Mouse (Mus musculus): ENCODE measurements around the gene Gm11549. TPM values are rescaled to one million over a fixed set of nuclear protein-coding genes. Genes with fewer than 3 reads are reported as not detected.

Gm11549 gene
- polyA plus RNA-seq, 1 experiment from 2014 or later = 0.33 TPM

- Histone ChIP-seq H3K4me1 (replicated peaks) (peaks cover 3% of the 10 kb centered on the region; the same call in 1 of the 2 replicates), H3K4me2 (replicated peaks) (no peak overlapping the region), H3K4me3 (replicated peaks) (no peak overlapping the region), H3K27me3 (replicated peaks) (no peaks in the 10 kb centered on the region), H3K27ac (no peak overlapping the region), H3K36me3 (no peaks in the 10 kb centered on the region), H3K9ac (no peak overlapping the region), H3K9me3 (no peaks in the 10 kb centered on the region)
- 81% methylated on average over 4 of the region's 4 CpGs for WGBS
- ATAC-seq = no peak
Measured at GRCm38 (mm10) chr3:36537701-36538470, 16.3 kb upstream of the Gm11549 start.

DNA sequence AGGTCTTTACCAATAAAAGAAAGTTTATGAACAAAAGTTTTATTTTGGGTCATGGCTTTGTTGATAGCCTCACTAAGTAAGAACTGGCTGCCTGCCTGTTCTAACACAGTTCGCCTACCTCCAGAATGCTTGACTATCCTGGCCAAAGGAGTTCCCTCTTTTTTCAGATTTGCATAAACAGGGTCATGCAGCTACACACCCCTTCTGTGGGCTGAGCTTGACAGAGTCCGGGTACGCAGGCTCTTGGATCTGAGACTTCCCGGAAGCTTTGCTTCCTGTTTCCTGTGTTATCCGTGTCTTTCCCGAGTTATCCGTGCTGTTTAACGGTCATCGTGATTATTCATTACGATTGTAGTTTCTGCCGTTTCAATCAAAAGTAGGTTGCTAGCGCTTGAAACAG is 14.4 kb upstream of the Gm11549 start:
- H3K4me2 ChIP-seq (replicated peaks) = no peak overlapping the region
- no peak for ATAC-seq
- no peaks in the 10 kb centered on the region for H3K36me3 ChIP-seq
- H3K27me3 ChIP-seq (replicated peaks) = no peaks in the 10 kb centered on the region
- no peak overlapping the region for H3K27ac ChIP-seq
- WGBS = 91% methylated on average over 12 of the region's 12 CpGs
- peaks cover 9% of the 10 kb centered on the region; the same call in 1 of the 2 replicates for H3K4me1 ChIP-seq (replicated peaks)
- no peak overlapping the region for H3K4me3 ChIP-seq (replicated peaks)
- no peaks in the 10 kb centered on the region for H3K9me3 ChIP-seq
- H3K9ac ChIP-seq = no peak overlapping the region

GRCm38 (mm10) chr3:36533201-36533672 is 11.6 kb upstream of the Gm11549 start:
- H3K27ac ChIP-seq = peak overlapping the region; percentile 53
- H3K9ac ChIP-seq = no peak overlapping the region
- H3K4me1 ChIP-seq (replicated peaks) = peaks cover 9% of the 10 kb centered on the region; the same call in 1 of the 2 replicates
- H3K36me3 ChIP-seq = no peaks in the 10 kb centered on the region
- no peaks in the 10 kb centered on the region for H3K27me3 ChIP-seq (replicated peaks)
- H3K9me3 ChIP-seq = no peaks in the 10 kb centered on the region
- no peak overlapping the region for H3K4me3 ChIP-seq (replicated peaks)
- peak overlapping the region; percentile 75 for H3K4me2 ChIP-seq (replicated peaks)
- 2% methylated on average over 1 of the region's 1 CpGs for WGBS
- ATAC-seq = peak; percentile 90

GRCm38 (mm10) chr3:36532738-36533137 is 11.1 kb upstream of the Gm11549 start:
- Histone ChIP-seq H3K27ac (peak overlapping the region; percentile 53), H3K27me3 (replicated peaks) (no peaks in the 10 kb centered on the region), H3K36me3 (no peaks in the 10 kb centered on the region), H3K9ac (no peak overlapping the region), H3K4me1 (replicated peaks) (peaks cover 9% of the 10 kb centered on the region; the same call in 1 of the 2 replicates), H3K4me2 (replicated peaks) (peak overlapping the region; percentile 75), H3K4me3 (replicated peaks) (no peak overlapping the region), H3K9me3 (no peaks in the 10 kb centered on the region)
- 29% methylated on average over 7 of the region's 7 CpGs for WGBS
- peak; percentile 44 for ATAC-seq

GRCm38 (mm10) chr3:36531979-36532542 is 10.4 kb upstream of the Gm11549 start:
- H3K4me3 ChIP-seq (replicated peaks) = peak overlapping the region; percentile 35
- peaks cover 9% of the 10 kb centered on the region; the same call in 1 of the 2 replicates for H3K4me1 ChIP-seq (replicated peaks)
- peak overlapping the region; percentile 75 for H3K4me2 ChIP-seq (replicated peaks)
- no peaks in the 10 kb centered on the region for H3K36me3 ChIP-seq
- no peak overlapping the region; the same call in 1 of the 2 replicates for H3K9ac ChIP-seq
- no peaks in the 10 kb centered on the region for H3K27me3 ChIP-seq (replicated peaks)
- 3% methylated on average over 18 of the region's 18 CpGs for WGBS
- H3K27ac ChIP-seq = no peak overlapping the region
- no peaks in the 10 kb centered on the region for H3K9me3 ChIP-seq
- peak; percentile 39 for ATAC-seq

- Histone ChIP-seq H3K4me3 (replicated peaks) (no peak overlapping the region), H3K27ac (no peak overlapping the region), H3K27me3 (replicated peaks) (no peaks in the 10 kb centered on the region), H3K9ac (no peak overlapping the region), H3K4me1 (replicated peaks) (peaks cover 9% of the 10 kb centered on the region; the same call in 1 of the 2 replicates), H3K4me2 (replicated peaks) (no peak overlapping the region; the same call in 1 of the 2 replicates), H3K9me3 (no peaks in the 10 kb centered on the region), H3K36me3 (no peaks in the 10 kb centered on the region)
- 47% methylated on average over 2 of the region's 2 CpGs for WGBS
- ATAC-seq = no peak
Measured at GRCm38 (mm10) chr3:36531242-36531641, 9.6 kb upstream of the Gm11549 start.

DNA sequence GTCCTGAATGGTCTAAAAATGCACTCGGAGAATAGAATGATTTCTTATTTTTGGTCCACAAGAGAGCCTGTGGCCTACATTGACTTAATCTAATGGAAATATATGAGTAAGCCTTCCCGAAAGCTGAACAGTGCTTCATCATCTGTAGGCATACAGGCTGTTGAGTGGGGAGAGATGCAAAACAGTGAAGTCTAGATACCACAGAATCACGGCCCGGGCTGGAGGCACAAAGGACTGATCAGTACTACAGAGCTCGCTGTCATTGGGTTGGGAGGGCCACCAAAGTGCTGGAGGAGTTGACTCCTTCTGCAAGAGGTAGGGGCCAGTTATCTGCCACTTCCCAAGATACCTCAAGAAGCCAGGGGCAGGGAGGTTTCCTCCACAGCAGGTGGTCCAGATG is 9.2 kb upstream of the Gm11549 start:
- Histone ChIP-seq H3K9me3 (no peaks in the 10 kb centered on the region), H3K4me2 (replicated peaks) (no peak overlapping the region), H3K27me3 (replicated peaks) (no peaks in the 10 kb centered on the region), H3K36me3 (no peaks in the 10 kb centered on the region), H3K4me1 (replicated peaks) (peaks cover 9% of the 10 kb centered on the region; the same call in 1 of the 2 replicates), H3K27ac (no peak overlapping the region), H3K4me3 (replicated peaks) (no peak overlapping the region), H3K9ac (no peak overlapping the region)
- no peak for ATAC-seq
- WGBS = 82% methylated on average over 5 of the region's 5 CpGs

GRCm38 (mm10) chr3:36530345-36530744 is 8.7 kb upstream of the Gm11549 start:
- H3K27me3 ChIP-seq (replicated peaks) = no peaks in the 10 kb centered on the region
- H3K4me1 ChIP-seq (replicated peaks) = peaks cover 9% of the 10 kb centered on the region; the same call in 1 of the 2 replicates
- H3K27ac ChIP-seq = no peak overlapping the region
- no peaks in the 10 kb centered on the region for H3K36me3 ChIP-seq
- no peaks in the 10 kb centered on the region for H3K9me3 ChIP-seq
- H3K4me2 ChIP-seq (replicated peaks) = no peak overlapping the region
- no peak overlapping the region for H3K9ac ChIP-seq
- whole genome bisulfite sequencing = 78% methylated on average over 6 of the region's 6 CpGs
- no peak for ATAC-seq
- H3K4me3 ChIP-seq (replicated peaks) = no peak overlapping the region

DNA sequence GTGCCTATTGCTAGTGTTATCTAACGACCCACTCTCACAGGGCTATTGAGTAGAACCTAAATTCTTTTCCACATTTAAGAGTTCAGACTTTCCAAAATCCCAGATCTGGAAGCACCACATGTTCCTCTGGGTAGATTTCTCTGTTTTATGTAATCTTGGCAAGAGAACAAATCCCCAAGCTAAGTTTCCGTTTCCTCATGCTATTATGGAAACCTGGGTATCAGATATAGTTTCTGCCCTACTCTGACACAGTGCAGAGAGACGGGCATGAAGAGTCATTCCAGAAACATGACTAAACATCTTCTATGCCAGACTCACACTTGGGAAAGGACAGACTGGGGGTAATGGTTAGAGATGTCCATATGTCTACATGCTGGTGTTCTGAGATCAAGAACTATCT is 2.9 kb upstream of the Gm11549 start:
- 69% methylated on average over 3 of the region's 3 CpGs for WGBS
- no peak overlapping the region for H3K27ac ChIP-seq
- ATAC-seq = no peak

GRCm38 (mm10) chr3:36522137-36522536 is 524 bp upstream of the Gm11549 start:
- WGBS = 27% methylated on average over 4 of the region's 4 CpGs
- ATAC-seq = no peak
- Histone ChIP-seq H3K36me3 (no peaks in the 10 kb centered on the region), H3K9ac (no peak overlapping the region), H3K4me1 (replicated peaks) (peaks cover 3% of the 10 kb centered on the region), H3K27me3 (replicated peaks) (peaks cover 22% of the 10 kb centered on the region), H3K4me3 (replicated peaks) (no peak overlapping the region), H3K4me2 (replicated peaks) (no peak overlapping the region), H3K27ac (no peak overlapping the region), H3K9me3 (no peaks in the 10 kb centered on the region)

More for the DNA sequence above, 2.9 kb upstream of the Gm11549 start:
- Histone ChIP-seq H3K36me3 (no peaks in the 10 kb centered on the region), H3K4me2 (replicated peaks) (no peak overlapping the region), H3K27me3 (replicated peaks) (peaks cover 22% of the 10 kb centered on the region), H3K4me3 (replicated peaks) (no peak overlapping the region), H3K9me3 (no peaks in the 10 kb centered on the region), H3K9ac (no peak overlapping the region), H3K4me1 (replicated peaks) (peaks cover 3% of the 10 kb centered on the region)

DNA sequence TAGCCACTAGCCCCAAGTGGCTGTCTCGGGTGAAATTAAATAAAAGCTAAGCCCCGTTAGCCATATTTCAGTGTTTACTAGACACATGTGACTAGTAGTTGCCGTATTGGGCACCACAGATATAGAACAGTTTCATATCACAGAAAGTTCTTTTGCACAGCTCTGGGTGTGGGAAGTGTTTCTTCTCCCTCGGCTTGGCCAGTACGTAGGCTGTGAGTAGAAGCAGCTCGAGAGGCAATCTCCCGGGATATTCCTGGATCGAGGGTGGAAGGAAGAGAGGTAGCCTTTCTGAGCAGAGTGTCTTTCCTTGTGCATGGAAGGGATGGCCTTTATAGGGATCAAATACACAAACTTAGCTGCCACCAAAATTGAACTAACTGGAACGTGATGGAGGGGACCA is 5.4 kb downstream of the Gm11549 start:
- no peak overlapping the region for H3K27ac ChIP-seq
- no peak for ATAC-seq
- H3K36me3 ChIP-seq = no peaks in the 10 kb centered on the region
- H3K9me3 ChIP-seq = no peaks in the 10 kb centered on the region
- no peak overlapping the region for H3K4me2 ChIP-seq (replicated peaks)
- no peak overlapping the region for H3K9ac ChIP-seq
- 87% methylated on average over 9 of the region's 9 CpGs for WGBS
- peaks cover 10% of the 10 kb centered on the region; the same call in 1 of the 2 replicates for H3K27me3 ChIP-seq (replicated peaks)
- no peak overlapping the region for H3K4me3 ChIP-seq (replicated peaks)
- H3K4me1 ChIP-seq (replicated peaks) = peaks cover 3% of the 10 kb centered on the region

GRCm38 (mm10) chr3:36511491-36511890 is 10.1 kb downstream of the Gm11549 start:
- H3K27me3 ChIP-seq (replicated peaks) = no peaks in the 10 kb centered on the region
- H3K9me3 ChIP-seq = no peaks in the 10 kb centered on the region
- H3K9ac ChIP-seq = no peak overlapping the region
- no peak overlapping the region for H3K4me2 ChIP-seq (replicated peaks)
- no peak overlapping the region for H3K4me3 ChIP-seq (replicated peaks)
- 67% methylated on average over 6 of the region's 6 CpGs for WGBS
- H3K36me3 ChIP-seq = no peaks in the 10 kb centered on the region
- H3K27ac ChIP-seq = no peak overlapping the region
- no peaks in the 10 kb centered on the region for H3K4me1 ChIP-seq (replicated peaks)
- ATAC-seq = peak; percentile 89
